Mouse (Mus musculus): ENCODE measurements around the gene Foxd3. TPM values are rescaled to one million over a fixed set of nuclear protein-coding genes. Genes with fewer than 3 reads are reported as not detected.
"Not testable (repeated sequence)": the region's sequence is repeated elsewhere in the genome, so short reads cannot be mapped to it uniquely, and the experiment has no call there.

Foxd3 gene
- 1.5 and 1.7 TPM in 2 replicates for total RNA-seq (2021)
- long read RNA-seq, experiment 1, partial matches to known transcripts, result 0 of 2 reads
- long read RNA-seq, experiment 1, other reads (novel, unspliced or antisense), result 0 of 2 reads
- long read RNA-seq, experiment 2, partial matches to known transcripts, result 0 of 3 reads
- long read RNA-seq, experiment 2, other reads (novel, unspliced or antisense), result 0 of 3 reads

GRCm38 (mm10) chr4:99655937-99656604 lies at the start of gene Foxd3:
Gene Foxd3 (plus strand): TSS chr4:99656299.
- peak; percentile 17 for DNase-seq

- no peak for DNase-seq
These were observed 43.9 kb upstream of the Foxd3 start for GRCm38 (mm10) chr4:99612156-99612555.

DNA sequence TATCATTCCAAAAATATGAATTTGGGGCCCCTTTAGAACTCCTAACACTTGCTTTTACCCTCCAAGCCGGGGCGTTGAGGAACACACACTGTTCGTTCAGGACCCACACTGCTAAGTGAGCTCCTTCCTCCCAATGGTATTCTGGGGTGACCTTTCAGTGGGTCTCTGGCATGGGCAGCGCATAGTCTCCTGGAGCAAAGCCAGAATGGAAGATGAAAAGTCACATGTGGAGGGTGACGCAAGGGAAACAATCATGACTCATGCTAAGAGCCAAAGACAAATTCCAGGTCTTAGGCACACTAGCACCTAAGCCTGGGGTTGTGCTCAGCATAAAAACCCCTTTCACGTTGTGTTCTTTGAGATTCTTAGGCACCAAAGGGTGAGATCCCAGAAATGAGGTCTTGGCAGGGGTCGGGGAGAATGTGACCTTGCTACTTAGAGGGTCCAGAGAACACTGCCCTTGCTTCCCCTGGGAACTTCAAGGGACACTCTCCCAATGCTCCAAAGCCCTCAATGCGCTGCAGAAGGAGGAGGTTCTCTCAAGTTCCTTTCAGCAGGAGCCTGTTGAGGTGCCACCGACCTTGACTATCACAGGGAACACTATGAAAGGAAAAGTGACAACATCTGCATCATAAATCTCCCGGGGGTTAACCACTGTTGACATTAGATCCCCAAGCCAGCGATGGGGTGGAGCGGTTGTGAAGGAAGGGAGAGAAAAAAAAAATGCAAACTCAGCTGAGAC lies 43.3 kb upstream of the Foxd3 start:
- DNase-seq, result peak; percentile 7

DNA sequence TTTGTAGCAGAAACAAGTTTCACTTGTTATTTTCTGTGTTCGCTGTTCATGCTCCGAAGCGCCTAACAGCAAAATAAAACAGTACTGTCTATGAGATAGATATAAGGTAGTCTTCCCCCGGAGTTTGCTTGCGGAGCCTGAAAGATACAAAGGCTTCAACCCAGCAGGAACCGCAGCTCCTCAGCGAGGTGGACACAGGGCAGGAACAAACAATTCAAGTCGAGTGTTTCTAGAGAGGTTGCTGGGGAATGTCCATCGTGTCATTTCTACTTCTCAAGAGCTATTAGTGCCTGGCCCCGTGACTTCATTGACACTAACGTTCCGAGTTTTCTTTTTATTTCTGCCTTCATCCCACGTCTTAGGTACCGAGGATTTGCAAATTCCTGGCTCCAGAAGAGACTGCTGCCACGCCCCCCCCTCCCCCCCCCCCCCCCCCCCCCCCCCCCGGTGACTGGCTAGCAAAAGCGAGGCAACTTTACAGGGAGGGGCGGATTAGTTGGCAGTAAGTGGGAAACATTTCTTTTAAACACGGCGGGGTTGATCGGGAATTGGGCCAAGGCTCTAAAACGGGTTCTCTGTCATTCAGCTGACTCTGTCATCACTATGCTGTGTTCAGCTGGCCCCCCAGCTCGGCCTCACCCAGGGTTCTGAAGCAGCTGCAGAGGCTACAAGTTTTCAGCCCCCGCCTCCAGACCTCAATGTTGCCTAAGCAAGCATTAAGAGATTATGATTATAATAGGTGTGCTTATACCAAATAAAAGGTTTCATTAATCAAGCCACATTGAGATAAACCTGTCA lies 29.9 kb upstream of the Foxd3 start:
- peak; percentile 25 for DNase-seq

DNA sequence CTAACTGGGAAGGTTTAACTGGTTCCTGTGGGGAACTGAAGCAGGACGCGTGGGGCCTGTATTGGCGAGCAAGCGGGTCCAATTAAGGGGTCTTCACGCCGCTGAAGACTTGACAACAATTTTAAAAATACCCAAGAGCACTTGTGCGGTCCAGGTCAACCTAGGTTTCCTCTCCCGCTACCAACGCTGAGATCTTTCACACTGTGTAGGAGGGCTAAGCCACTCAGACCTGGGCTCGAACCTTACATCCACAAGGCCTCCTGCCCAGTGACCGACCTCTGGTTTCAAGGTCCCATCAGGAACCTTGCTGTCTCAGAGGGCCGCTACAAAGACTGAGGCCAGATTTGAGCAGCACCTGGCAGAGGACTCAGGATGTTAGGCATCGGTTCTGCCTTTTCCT lies 29.0 kb upstream of the Foxd3 start:
- no peak for DNase-seq

DNA sequence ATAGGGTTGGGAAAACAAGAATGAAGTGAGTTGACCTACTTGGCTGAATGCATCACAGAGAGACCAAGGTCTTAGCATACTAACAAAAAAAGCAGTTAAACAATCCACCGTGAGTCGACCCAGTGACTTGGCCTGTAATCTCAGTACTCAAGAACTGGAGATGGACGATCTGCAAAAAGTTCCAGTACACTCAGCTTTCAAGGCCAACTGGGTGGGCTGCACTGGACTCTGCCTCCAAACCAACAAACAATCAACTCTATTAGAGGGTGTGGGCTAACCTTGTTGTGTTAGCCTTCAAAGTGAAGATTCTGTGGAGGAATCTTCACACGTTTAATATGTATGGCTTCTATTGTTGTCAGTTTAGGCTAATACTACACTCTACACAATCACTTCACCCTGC lies 20.1 kb upstream of the Foxd3 start:
- no peak for DNase-seq

- DNase-seq, result no peak
These were observed 19.4 kb upstream of the Foxd3 start for GRCm38 (mm10) chr4:99636711-99637110.

GRCm38 (mm10) chr4:99640619-99641018 lies 15.5 kb upstream of the Foxd3 start:
- DNase-seq, result not testable (repeated sequence)

GRCm38 (mm10) chr4:99641920-99642319 lies 14.2 kb upstream of the Foxd3 start:
- no peak for DNase-seq

DNA sequence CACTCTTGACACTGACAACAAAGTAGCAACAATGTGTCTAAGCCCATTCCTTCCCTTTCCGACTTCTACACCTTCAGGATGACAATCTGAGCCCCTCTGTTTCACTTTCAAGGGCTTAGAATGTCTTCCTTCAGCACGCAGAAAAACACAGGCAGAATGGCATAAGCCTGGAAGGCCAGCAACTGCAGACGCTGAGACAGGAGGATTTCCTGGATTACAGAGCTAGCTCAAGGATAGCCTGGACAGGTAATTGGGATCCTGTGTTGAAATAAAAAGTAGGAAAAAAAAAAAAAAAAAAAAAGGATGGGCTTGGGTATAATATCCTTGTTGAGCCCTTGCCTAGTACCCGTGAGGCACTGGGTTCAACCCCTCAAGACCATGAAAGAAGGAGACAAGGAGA lies 10.5 kb upstream of the Foxd3 start:
- DNase-seq, result no peak

DNA sequence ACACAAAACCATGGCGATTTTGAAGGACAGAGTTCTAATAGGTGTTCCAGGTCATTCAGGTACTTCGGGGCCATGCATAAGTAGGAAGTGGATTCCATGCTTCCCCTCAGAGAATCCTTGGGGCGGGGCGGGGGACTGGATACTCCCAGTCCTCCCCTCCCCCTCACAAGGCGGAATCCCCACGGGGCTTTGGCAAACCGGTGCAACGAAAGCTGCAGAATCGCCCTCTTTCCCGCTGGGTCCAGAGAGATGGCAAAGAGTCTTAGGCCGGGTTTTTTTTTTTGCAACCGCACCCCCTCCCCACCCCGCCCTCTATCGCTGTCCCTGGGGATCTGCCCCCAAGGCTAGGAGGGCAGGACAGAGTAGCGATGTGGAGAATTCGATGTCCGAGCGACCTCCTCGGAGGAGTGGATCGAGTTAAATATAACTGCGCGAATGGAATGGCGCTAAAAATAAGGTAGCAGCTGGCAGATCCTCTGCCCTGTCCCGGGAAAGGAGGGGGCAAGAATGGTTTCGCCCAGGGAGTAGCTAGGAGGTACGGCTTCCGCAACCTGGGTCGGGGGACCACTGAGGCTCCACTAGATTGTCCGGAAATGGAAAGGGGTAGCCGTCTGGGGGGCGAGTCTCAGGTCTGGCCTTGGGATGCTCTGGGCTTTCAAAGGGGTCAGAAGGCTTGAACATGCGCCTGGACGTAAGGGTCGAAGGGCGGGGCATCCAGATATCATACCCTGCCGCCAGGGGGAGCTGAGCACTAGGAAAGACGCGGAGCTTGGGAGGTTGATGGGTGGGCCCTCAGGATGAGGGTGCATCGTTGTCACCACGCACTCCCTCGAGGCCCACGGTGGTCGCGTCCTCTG lies 5.8 kb upstream of the Foxd3 start:
- DNase-seq, result peak; percentile 34

- DNase-seq, result peak; percentile 22
These were observed 5.0 kb upstream of the Foxd3 start for GRCm38 (mm10) chr4:99650945-99651690.

- DNase-seq, result no peak
These were observed 4.2 kb upstream of the Foxd3 start for GRCm38 (mm10) chr4:99651823-99652450.

- DNase-seq, result no peak
These were observed 3.4 kb upstream of the Foxd3 start for GRCm38 (mm10) chr4:99652576-99653210.

GRCm38 (mm10) chr4:99653216-99653607 lies 2.9 kb upstream of the Foxd3 start:
- no peak for DNase-seq

DNA sequence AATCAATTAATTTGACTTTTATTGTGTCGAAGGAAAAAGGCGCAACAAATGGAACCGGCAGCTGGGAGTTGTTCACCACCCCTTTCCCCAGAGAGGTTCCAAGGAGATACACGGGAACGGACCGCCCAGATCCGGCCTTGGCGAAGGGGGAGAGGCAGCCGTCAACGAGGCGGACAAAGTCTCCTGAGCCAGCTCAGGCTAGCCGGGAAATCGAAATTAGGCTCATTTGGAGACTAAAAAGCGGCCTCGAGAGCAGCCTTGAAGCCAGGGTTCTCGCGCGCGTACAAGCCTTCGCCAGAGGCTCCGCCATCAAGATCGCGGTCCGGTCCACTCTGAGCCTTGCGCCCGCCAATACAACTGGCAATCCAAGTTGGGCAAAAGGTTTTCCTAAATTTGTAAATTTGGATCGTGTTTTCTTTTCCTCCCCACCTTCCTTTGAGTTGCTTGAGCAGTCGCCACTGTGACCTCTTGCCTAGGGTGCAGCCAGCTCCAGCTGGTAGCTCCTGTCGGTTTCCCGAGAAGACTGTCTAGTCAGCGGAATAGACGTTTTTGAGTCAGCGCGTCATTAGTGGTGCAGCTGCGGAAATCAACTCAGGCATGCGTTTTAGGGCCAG lies 2.4 kb upstream of the Foxd3 start:
- DNase-seq, result peak; percentile 9

DNA sequence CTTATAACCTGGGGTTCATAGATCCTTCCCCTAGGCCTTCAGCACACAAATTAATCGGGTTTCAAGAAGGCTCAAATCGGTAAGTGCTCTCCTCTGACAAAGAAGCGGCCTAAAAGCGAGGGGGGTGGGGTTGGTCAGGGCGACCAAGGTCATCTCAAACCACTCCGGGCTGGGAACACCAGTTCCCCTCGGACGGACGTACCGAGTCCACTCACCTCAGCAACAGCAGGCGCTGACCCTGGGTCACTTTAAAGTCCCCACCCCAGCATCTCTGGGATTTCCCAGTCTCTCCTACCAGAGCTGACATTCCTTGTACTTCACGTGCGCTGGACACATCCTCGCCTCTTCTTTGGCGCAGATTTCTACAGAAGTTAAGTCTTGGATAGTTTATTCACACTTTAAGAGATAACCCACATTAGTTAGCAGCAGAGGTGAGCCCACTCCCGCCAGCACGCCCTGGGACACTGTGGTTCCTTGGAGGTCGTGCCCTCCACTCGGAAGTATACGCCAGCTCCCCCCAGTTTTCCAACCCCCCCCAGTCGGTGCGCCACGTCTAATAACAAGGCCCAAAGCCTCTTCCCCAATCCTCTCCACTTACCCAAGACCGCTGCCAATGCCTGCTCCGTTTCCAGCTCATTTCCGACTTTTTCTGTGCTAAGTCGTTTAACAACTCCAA lies 1.3 kb upstream of the Foxd3 start:
- no peak for DNase-seq

DNA sequence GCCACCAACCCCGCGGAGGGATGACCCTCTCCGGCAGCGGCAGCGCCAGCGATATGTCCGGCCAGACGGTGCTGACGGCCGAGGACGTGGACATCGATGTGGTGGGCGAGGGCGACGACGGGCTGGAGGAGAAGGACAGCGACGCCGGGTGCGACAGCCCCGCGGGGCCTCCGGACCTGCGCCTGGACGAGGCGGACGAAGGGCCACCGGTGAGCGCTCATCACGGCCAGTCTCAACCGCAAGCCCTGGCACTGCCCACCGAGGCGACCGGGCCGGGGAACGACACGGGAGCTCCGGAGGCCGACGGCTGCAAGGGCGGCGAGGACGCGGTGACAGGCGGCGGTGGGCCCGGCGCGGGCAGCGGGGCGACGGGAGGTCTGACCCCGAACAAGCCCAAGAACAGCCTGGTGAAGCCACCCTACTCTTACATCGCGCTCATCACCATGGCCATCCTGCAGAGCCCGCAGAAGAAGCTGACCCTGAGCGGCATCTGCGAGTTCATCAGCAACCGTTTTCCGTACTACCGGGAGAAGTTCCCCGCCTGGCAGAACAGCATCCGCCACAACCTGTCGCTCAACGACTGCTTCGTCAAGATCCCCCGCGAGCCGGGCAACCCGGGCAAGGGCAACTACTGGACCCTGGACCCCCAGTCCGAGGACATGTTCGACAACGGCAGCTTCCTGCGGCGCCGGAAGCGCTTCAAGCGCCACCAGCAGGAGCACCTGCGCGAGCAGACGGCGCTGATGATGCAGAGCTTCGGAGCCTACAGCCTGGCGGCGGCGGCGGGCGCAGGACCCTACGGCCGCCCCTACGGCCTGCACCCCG lies 718 bp downstream of the Foxd3 start:
- DNase-seq, result peak; percentile 14
